Mouse (Mus musculus) T-cell, adult 2 months (primary cell): ENCODE measurements around the gene Psmd8.
"Not testable (repeated sequence)": the region's sequence is repeated elsewhere in the genome, so short reads cannot be mapped to it uniquely, and the experiment has no call there.

Source experiments
- DNase-seq: peaks from one replicate; pipeline ENCODE4 v3.0.0; 2022; ENCODE audit warnings: low spot score

Gene Psmd8

GRCm38 (mm10) chr7:29170066-29170754 lies 10.3 kb downstream of the Psmd8 start, which contains the start of the genes Ggn and Spred3:
Gene Ggn (plus strand): TSS chr7:29170210.
Gene Spred3 (minus strand): TSS chr7:29170411.
- no peak for DNase-seq

- no peak for DNase-seq
Measured at GRCm38 (mm10) chr7:29169231-29170065, 11.1 kb downstream of the Psmd8 start.

- DNase-seq: no peak
Measured at GRCm38 (mm10) chr7:29168791-29169230, 11.7 kb downstream of the Psmd8 start.

- DNase-seq: no peak
Measured at GRCm38 (mm10) chr7:29168121-29168695, 12.3 kb downstream of the Psmd8 start.

GRCm38 (mm10) chr7:29167656-29168055 lies 12.8 kb downstream of the Psmd8 start:
- DNase-seq: no peak

GRCm38 (mm10) chr7:29162750-29163525 lies 17.6 kb downstream of the Psmd8 start:
- peak; percentile 45 for DNase-seq

- DNase-seq: no peak
Measured at GRCm38 (mm10) chr7:29162294-29162693, 18.2 kb downstream of the Psmd8 start.

- DNase-seq: no peak
Measured at GRCm38 (mm10) chr7:29158264-29158663, 22.2 kb downstream of the Psmd8 start.

- DNase-seq: peak; percentile 76
Measured at GRCm38 (mm10) chr7:29155838-29156782, 24.4 kb downstream of the Psmd8 start, which contains the start of gene Fam98c. Gene Fam98c (minus strand): TSS chr7:29156234.

- DNase-seq: peak; percentile 77
Measured at GRCm38 (mm10) chr7:29155196-29155837, 25.2 kb downstream of the Psmd8 start.

- DNase-seq: no peak
Measured at GRCm38 (mm10) chr7:29154018-29154720, 26.3 kb downstream of the Psmd8 start.

- no peak for DNase-seq
Measured at GRCm38 (mm10) chr7:29151486-29151885, 29.0 kb downstream of the Psmd8 start.

- DNase-seq: no peak
Measured at GRCm38 (mm10) chr7:29148771-29149170, 31.7 kb downstream of the Psmd8 start.

- no peak for DNase-seq
Measured at GRCm38 (mm10) chr7:29146625-29147367, 33.7 kb downstream of the Psmd8 start.

- DNase-seq: no peak
Measured at GRCm38 (mm10) chr7:29144006-29144405, 36.5 kb downstream of the Psmd8 start.

GRCm38 (mm10) chr7:29141416-29141815 lies 39.1 kb downstream of the Psmd8 start:
- DNase-seq: peak; percentile 83

GRCm38 (mm10) chr7:29139237-29139636 lies 41.3 kb downstream of the Psmd8 start:
- DNase-seq: not testable (repeated sequence)

GRCm38 (mm10) chr7:29137429-29137828 lies 43.1 kb downstream of the Psmd8 start:
- no peak for DNase-seq
